Mouse (Mus musculus) left cerebral cortex, adult 18-20 months (tissue): ENCODE data around the gene Dlgap1. TPM values are rescaled to one million over a fixed set of nuclear protein-coding genes. Genes with fewer than 3 reads are reported as not detected.
A peak's percentile ranks its signal among the peaks of the same experiment; 100 is the strongest.
"Not testable (repeated sequence)": the region's sequence is repeated elsewhere in the genome, so short reads cannot be mapped to it uniquely, and the experiment has no call there.

Experiments
- DNase-seq, 2 experiments: peaks; one replicate each; pipeline ENCODE4 v3.0.0; 2021 to 2022; ENCODE audit warnings: low spot score in 2 of 2, mixed read lengths in 1 of 2
- total RNA-seq, 2 experiments: library from RNA; stranded (reverse); gene quantifications; 2 replicates each; pipeline ENCODE4 v1.2.3; 2021

The Dlgap1 gene
- total RNA-seq, 2 experiments from 2014 or later, result 457 to 464 TPM

DNA sequence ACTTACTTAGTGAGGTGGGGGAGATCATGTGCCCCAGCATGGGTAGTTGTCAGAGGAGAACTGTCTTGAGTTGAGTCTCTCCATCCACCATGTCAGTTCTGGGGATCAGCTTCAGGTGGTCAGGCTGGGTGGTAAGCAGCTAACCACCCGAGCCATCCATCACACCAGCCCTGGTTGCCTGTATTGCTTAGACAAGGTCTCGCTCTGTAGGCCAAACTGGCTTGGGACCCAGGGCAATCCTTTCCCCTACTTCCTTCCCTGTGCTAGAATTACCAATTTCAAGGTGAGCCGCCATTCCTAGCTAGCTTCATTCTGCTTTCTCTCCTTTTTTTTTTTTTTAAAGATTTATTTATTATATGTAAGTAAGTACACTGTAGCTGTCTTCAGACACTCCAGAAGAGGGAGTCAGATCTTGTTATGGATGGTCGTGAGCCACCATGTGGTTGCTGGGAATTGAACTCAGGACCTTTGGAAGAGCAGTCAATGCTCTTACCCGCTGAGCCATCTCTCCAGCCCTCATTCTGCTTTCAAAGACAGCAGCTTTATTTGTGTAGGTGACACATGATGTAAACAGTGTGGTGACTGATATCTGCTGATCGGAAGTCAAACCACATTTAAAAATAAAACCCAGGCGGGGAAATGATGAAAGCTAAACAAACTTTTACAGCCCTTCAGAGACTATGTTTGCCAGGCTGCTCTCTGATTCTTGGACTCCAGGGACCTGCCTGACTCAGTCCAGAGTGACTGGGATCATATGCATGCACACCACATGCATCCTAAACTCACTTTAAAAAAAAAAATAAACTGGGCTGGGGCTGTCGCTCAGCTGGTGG lies 828.3 kb downstream of the Dlgap1 start:
- no peak for DNase-seq

DNA sequence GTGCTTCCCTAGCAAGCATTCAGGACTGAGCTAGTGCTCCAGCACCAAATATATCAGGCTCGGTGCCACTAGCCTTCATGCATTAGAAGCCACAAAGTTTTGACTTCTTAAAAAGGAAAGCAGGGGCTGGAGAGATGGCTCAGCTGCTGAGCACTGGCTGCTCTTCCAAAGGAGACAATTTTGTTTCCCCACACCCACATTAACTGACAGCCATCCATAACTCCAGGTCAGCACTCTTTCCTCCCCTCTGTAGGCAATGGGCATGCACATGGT lies 828.8 kb downstream of the Dlgap1 start:
- no peak for DNase-seq

DNA sequence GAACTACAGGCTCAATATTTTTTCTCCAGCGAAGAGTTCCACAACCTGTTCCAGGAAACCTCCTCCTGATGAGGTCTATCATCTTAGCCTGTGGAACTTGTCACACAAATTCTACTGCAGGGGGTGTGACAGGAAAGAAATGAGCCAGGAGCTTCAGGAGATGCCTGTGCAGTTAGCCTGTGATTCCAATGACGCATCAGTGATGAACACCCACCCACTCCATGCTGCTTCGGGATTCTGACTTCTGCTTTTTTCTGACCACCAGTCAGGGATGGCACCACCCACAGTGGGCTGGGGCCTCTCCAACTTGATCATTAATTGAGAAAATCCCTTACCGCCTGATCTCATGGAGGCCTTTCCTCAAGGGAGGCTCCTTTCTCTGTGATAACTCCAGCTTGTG lies 830.4 kb downstream of the Dlgap1 start:
- DNase-seq, result peak; percentile 22 to 49

DNA sequence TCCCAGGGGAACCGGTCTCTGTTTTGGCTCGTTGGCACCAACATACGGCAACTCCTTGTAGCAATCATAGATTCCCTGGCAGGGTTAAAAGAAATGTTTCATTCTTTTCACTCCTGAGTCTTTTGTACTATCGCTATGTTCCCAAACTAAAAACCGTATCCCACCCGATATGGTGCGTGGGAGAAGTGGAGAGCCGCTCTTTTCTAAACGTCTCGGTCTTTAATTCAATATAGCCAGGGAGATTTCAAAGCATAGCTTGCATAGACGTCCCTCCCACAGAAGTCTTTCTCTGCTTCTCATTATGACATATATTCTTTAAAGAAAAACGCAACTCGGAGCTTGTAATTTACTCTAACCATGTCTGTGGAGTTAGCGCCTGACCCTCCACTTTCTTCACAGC lies 833.1 kb downstream of the Dlgap1 start:
- no peak for DNase-seq

DNA sequence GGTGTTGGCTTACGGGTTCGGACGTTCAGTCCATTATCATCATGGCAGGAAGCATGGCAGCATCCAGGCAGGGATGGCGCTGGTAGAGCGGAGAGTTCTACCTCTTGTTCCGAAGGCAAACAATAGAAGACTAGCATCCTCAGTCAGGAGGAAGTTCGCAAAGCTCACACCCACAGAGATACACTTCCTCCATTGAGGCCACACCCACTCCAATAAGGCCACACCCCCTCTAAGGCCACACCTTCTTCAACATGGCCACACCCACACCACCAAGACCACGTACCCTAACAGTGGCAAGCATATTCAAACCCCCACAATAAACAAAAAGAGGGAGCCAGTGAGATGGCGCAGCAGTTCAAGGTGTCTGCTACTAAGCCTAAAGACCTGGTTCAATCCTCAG lies 837.0 kb downstream of the Dlgap1 start:
- DNase-seq, result no peak

DNA sequence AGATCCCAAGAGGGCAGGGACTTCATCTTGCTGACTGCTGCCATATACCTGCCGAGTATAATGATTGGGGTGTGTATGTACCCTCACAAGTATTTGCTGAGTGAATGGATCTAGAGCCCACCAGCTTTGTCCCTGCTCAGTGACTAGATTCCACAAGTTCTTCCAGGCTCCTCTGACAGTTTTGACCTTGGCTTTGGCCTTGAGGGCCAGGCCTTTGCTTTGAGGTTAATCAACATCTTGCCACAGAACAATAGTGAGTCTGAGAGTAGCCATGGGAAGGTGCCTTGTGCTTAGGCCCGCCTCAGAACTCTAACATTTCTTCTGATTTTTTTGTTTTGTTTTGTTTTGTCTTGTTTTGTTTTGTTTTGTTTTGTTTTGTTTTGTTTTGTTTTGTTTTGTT lies 837.7 kb downstream of the Dlgap1 start:
- no peak for DNase-seq

DNA sequence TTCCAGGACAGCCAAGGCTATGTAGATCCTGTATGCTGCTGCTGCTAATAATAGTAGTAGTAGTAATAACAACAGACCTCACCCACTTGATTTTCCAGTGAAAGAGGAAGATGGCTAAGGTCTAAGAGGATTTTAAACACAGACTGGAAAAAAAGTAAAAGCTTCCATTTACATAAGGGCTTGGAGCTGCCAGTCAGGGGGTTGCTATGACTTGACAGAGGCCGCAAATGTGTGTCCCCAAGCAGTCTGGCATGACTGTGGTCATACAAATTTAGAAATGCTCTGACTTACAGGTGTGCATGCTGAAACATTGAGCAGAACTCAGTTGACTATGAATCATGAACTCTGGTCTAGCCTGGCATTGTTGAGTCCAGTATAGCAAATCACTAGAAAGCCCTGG lies 839.0 kb downstream of the Dlgap1 start:
- no peak for DNase-seq

DNA sequence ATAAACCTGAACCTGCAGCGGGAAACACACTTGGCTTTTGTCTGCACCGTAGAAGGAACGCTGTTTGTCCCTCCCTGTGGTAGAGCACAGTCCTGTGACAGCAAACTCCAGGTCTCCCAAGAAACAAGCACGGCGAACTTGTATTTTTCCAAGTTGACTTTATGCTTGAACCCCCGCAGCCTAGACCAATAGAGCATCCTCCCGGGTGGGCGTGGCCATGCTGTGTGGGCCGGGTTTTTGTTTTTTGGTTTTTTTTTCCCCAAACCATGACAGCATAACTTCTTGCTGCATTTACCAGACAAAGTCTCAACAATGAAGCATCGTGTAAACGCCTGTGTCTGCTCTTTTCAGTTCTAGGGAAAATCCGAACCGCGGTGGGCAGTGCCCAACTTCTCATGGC lies 840.0 kb downstream of the Dlgap1 start:
- DNase-seq, result no peak

DNA sequence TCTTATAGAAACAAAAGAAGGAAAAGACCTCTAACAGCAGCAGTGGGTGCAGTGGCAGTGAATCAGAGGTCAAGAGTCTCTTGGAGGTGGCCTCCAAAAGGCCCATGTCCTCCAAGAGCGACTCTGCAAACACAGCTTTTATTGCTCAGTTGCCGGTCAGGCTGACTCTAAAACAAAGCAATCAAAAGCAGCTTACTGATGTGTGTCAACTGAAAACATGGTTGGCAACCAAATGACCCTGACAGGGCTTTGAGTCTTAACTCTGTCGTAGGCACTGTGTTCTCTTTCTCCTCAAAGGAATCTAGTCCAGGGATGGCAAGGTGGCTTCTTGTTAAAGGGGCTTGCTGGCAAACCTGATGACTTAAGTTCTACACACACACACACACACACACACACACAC lies 840.9 kb downstream of the Dlgap1 start:
- no peak for DNase-seq

DNA sequence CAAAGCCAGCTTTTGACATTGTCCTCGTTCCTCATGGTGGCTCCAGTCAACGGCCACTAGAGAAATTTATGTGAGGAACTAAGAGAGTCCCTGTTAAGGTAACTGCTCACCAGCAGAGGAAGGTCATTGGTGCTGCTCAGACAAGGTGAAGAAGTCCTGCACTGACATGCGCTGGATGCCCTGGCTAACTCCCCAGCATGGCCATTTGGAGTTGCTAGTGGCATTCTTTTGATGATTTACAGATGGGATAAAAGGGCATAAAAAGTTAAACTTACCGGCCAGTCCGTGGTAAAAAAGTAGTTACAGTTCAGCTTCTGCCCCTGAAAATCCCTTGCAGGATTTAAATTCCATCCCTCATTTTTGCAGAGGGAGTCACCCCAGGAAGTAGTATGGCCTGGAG lies 841.9 kb downstream of the Dlgap1 start:
- DNase-seq, result no peak

DNA sequence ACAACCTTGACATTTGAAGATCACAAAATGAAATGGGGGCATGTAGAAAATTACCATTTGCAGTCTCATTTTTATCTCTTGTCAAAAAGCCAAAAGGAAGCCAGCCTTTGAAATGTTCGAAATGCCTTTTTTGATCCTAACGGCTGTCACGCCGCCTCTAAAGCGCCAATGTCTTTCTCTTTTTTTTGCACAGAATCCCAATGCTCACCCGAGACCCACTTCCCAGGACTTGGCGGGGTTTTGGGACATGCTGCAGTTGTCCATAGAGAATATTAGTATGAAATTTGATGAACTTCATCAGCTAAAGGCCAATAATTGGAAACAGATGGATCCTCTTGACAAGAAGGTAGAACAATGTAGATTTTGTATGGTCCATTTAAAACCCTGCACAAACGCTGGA lies 846.1 kb downstream of the Dlgap1 start:
- DNase-seq, result no peak

DNA sequence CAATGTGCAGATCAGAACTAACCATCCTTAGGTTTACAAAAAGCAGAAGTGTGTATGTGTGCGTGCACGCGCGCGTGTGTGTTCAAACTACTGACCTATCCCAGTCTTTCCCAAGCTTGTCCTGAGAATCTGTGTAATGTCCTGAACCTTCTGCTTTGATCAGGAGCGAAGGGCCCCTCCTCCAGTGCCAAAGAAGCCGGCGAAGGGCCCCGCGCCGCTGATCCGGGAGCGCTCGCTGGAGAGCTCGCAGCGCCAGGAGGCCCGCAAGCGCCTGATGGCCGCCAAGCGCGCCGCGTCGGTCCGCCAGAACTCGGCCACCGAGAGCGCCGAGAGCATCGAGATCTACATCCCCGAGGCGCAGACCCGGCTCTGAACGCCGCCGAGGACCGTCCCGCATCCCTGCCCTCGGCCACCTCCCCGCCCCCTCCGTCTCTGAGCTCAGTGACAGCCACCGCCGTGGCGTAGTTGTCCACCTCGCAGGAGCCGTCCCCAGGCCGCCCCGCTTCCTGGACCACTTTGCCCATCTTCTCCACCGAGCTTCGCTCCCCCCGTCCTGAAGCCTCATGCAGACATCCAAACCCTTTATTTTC lies 849.1 kb downstream of the Dlgap1 start:
- no peak for DNase-seq

DNA sequence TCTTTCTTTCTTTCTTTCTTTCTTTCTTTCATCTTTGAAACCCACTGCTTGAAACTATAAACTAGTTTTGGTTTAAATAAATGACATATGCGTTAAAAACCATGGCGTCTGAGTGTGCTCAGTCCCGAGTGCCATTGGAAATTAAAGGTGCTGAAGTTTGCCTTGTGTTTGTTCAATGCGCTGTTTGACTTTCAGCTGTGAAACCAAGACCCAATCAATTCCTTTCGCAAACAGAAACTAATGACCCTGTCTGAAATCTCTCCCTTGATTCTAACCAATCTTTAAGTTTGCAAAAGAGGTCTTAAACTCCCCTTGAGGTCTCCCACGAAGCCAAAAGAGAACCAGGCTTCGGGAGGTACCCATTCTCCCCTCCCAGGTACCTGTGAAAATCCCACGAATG lies 854.2 kb downstream of the Dlgap1 start:
- no peak for DNase-seq

DNA sequence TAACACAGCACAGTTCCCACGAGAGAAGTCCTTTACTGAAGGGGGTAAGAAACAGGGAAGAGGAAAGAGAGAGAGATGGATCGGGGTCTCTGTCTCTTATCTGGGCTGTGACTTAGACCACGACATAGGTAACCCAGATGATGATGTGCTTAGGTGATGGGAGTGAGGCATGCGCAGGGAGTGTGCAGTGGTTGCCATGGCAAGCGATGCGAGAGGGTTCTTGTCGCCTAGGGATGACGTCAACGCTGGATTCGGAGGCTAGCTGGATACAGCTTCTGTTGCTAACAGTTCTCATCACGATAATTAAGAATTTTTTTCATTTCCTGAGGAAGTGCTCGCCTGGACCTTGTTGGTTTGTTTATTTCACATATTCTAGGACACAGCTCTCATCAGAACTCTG lies 857.4 kb downstream of the Dlgap1 start:
- peak; percentile 72 to 80 for DNase-seq

DNA sequence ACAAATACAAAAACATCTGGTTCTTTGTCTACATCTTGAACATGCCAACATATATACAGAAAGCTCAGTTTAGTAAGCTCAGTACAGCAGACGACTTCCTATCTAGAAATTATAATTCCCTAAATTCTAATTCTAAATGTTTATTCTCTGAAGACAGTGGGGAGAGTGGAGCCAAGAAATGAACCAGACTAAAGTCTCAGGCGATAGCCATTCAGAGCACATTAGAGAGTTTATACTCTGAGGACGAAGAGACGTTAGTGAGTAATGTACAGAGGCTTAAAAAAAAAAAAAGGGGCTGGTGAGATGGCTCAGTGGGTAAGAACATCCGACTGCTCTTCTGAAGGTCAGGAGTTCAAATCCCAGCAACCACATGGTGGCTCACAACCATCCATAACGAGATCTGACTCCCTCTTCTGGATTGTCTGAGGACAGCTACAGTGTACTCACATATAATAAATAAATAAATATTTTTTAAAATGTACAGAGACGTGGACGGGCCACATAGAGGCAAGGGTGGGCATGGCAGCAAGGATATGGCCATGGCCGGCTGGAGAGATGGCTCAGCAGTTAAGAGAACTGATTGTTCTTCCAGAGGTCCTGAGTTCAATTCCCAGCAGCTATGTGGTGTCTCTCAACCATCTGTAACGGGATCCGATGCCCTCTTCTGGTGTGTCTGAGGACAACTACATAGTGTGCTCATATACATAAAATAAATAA lies 858.7 kb downstream of the Dlgap1 start:
- DNase-seq, result not testable (repeated sequence)

DNA sequence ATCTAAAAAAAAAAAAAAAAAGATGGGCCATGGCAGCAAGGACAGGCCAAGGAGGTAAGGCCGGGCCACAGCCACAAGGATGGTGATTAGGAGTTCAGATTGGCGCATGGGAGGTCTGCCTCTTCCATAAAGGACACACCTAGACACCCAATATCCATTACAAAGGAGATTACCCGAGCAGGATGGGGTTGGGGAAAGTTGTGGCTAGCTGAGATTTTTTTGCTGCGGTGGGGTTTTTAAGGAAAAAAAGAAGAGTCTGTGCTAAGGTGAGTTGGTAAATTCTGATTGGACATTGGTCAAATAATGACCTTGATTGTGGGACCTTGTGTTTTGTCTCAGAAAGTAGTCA lies 859.3 kb downstream of the Dlgap1 start:
- DNase-seq, result no peak

DNA sequence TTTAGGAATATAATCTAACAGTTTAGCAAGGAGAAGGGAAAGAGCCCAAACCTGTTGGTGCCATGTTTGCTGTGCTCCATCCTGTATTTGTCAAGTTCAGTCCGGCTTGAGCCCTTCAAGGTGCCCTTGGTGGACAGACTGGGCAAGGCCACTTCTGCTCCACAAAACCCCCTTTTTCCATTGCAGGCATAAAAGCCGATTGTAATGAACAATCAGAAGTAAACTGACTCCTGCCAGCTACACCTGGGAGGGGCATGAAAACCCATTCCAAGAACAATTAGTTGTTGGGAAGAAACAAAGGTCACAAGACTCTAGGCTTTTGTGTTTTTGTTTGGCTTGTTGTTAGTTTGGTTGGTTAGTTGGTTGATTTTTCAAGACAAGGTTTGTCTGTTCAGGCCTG lies 859.7 kb downstream of the Dlgap1 start:
- DNase-seq, result no peak

DNA sequence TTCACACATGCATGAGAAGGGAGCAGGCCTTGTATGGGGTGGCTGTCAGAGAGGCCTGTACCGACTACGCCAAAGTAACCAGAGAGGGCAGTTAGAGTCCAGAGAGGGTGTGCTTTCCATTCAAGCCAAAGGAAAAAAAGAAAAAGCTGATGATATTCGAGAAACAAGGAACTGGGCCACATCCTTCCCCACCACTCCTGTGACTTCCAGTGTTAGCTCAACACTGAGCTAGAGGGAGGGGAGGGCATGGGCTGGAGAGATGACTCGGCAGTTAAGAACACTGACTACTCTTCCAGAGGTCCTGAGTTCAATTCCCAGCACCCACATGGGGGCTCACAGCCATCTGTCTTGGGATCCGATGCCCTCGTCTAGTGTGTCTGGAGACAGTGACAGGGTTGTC lies 860.3 kb downstream of the Dlgap1 start:
- no peak for DNase-seq

DNA sequence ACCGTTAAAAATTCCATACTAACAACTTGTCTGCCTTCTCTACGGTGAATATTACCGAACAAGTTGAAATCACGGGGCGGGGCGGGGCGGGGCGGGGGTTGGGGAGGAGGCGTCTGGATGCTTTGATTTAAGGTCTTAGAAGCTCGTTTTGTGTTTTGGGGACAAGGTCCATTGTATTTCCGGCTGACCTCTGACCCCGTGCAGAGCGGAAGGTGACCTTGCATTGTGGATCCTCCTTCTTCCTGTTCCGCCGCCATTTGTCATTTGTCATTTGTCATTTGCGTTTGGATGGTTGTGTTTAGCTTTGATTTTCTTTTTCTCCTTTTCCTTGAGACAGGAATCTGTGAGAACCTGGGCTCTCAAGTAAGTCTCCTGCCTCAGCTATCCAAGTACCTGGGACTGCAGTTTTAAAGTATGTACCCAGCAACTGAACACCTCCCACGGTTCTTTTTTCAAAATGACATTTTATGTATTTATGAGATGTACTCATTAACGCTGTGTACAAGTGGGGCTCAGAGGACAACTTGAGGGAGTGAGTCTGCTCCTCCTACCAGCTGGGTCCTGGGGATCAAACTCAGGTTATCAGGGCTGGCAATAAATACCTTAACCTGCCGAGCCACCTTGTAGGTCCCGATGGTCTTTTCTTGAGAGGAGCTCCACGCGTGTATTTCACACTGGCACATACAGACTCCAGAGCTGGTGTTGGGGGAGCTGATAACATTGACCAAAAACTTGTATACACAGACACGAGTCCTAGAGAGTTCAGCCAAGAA lies 861.3 kb downstream of the Dlgap1 start:
- DNase-seq, result no peak

DNA sequence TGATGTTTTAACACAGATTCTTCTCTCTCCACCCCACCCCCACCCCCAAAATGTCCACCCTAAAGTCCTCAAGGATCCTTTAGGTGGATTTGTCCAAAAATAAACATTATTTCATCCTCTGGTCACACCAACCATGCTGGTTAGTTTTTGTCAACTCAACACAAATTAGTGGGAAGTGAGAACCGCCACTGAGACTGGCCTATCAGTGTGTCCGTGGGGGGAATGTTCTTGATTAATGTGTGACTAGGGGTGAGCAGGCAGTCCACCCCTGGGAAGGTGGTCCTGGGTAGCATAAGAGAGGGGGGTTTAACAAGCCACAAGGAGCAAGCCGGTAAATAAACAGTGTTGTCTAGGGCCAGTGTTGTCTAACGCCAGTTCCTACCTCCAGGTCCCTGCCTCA lies 862.7 kb downstream of the Dlgap1 start:
- no peak for DNase-seq

DNA sequence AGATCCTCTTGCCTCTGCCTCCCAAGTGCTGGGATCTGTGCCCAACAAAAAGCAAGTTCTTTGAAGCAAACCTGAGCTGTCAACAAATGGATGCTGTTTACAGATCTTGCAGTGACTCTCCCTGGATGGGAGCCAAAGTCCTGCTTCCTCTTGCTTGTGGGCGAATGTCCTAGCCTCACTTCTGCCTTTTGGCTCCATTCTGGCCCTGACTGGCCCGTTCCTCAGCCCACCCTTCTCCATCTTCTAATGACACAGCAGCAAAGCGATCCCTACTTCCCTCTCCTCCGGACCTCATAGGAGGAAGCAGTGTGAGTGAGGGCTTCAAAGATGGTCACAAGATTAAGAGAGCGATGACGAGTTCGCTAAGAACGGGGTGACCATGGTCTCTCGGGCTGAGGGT lies 863.7 kb downstream of the Dlgap1 start:
- DNase-seq, result no peak

DNA sequence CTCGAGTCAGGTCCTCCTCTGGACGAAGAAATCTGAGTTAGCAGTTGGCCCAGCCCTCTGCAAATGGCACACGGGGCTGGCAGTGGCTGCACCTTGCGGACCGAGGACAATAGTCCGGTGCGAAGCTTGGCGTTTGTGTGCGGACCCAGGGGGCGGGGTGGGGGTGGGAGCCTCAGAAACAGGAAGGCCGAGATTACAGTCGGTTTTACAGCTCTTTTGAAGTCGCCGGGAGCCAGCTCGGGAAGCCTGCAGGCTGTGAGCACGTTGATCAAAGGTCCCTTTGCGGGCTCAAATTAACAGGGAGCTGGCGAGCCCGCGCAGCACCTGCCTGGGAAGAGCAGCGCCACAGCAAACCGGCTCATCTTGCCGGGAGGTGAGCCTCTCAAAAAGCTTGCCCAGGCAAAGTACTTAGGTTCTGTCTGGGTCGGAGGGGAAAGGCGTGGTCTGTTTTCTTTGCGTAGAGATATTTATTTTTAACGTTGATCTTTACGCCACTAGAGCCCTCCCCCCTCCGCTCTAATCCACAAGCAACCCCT lies 865.6 kb downstream of the Dlgap1 start:
- no peak for DNase-seq
